Mouse (Mus musculus) B cell, adult 2 months (primary cell): ENCODE data around the gene Acat2.
"Not testable (repeated sequence)": the region's sequence is repeated elsewhere in the genome, so short reads cannot be mapped to it uniquely, and the experiment has no call there.

ENCODE experiments used
- DNase-seq, 2 experiments: peaks; one replicate each; pipeline ENCODE4 v3.0.0; 2022

The Acat2 gene

DNA sequence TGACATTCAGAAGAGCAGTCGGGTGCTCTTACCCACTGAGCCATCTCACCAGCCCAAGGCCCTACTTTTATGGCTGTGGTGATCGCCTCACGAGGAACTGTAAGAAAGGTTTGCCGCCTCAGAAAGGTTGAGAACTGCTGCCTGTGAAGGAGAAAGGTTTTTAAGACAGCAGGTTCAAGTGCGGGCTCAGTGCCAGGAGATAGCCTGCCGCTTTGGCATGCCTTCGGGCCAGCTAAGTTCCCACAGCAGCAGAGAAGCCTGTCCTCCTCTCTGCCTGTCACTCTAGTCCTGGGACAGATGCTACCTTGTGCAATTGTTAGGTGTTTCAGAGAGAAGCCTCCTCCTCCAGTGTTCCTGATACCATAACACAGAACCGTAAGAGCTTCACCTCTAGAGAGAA lies 3.9 kb downstream of the Acat2 start:
- DNase-seq, result no peak

DNA sequence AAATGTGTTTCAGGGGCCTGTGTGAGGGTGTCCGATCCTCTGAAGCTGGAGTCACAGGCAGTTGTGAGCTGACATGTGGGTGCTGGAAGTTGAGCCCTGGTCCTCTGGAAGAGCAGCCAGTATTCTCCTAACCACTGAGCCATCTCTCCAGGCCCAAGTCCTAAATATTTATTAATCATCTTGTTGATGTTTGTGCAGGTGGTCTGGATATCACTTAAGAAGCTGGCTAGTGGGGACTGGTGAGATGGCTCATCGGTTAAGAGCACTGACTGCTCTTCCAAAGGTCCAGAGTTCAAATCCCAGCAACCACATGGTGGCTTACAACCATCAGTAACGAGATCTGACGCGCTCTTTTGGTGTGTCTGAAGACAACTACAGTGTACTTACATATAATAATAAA lies 10.9 kb downstream of the Acat2 start:
- no peak for DNase-seq

DNA sequence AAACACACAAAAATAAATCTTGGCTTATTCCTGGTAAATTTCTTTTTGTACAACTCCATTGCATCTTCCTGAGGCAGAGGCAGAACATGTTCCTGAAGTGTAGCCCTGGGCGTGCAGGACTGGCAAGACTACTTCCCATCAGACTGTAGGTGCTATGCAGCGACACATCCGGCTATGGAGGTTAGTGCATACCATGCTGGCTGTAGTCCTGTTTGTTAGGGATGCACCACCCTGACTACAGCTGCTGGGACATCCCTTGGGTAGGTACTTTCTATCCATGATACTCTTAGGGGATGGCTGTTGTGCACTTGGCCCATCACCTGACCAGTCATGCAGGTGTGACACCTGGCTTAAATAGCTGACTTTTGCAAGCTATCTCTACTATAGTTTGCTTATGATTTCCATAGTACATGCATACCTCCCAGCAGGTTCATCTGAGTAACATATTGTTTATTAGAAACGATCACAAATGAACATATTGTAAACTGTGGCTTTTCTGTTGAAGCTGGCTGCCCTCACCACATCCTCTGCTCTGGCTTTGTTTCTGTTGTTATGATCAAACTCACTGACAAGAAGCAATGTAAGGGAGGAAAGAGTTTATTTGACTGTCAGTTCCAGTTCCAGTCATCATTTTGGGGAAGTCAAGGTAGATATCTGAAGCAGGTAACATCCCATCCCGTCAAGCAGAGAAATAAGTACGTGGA lies 17.9 kb downstream of the Acat2 start:
- no peak for DNase-seq

DNA sequence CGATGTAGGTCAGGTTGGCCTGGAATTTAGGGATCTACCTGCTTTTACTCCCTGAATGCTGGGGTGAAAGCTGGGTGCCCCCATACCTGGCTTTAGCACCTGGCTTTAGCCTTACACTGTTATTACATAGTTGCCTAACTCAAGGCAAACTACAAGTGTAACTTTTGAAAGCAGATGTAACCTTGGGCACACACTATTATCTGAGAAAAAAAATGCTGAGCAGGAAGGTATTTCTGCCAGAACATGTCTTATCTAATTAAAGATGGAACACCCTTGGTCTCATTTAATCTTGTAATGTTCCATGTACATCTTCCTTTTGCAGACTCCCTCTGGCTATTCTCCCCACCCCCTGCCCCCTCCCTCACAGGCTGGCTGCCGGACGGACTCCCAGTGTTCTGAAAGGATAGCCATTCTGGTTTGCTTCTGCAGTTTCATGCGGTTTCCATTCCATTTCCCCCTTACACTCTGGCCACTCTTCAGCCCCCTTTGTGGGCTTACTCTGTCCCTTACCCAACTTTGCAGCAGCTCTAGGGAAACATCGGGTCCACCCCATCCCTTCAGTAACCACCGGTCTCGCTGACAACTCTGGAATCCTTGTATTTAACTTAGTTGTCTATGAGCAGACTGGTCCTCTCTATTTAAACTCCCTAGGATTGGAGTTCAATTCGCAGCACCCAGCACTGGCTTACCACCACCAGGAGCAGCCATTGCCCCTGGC lies 18.8 kb downstream of the Acat2 start:
- DNase-seq, result no peak

DNA sequence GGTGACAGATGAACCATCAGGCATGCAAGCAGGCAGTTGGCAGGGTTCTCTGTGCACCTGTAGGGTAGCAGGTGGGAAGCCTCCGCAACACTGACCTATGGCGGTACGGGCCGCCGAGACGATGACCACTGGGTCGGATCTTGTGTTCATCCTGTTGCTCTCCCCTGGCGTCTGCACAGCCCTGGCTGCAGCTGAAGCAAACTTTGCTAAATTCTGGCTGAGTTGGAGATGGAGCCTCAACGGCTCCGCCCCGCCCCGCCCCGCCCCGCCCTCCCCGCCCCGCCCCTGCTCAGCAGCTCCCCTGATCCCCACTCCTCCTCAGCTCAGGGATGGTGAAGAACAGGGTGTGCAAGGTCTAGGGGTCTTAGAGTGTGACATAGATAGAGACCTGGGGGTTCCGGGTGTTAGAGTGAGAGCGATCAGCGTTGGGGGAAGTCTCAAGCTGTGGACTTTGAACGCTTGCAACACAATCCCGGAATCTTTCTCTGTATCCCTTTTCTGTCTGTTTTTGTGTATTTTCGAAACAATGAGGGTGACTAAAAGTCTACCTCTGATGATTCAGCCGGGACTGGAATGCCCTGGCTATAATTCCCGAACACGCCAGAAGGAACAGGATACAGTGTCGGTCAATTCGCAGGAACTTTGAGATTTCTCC lies 20.3 kb downstream of the Acat2 start, which contains the start of gene Acat3:
Acat3 (minus strand) TSS at position 450 of the 655 bp plus-strand sequence.
- DNase-seq, result no peak

DNA sequence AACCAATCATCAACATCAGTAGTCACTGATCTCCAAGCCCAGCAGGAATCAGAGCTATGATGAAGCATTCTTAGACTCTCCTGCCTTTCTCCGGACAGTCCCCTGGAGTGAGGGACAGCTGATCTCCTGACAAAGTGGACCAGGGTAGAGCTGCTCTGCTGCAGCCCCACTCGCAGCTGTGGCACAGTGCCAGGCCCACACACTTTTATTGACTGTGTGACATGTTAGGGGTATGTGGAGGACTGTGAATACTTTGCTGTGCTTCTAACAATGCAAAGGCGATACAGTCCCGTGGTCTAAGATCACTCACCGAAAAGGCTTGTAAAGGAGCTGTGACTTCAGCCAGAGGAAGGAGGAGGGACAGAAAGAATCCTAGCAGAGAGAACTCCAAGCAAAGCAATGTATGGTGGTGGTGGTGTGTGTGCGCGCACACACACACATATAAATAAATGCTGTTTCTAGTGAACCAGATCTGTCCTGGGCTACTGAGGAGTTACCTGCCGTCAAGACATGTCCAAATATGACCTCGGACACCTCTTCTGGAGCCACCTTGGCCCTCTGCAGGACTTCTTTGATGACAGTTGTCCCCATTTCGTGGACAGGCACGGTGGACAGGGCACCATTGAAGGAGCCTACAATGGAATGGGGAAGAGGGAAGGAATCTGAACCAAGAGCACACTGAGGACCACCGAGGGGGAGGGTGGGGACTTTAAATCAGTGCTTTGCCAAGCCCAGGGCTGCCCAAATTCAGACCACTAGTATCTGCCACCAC lies 21.0 kb downstream of the Acat2 start:
- not testable (repeated sequence) for DNase-seq

DNA sequence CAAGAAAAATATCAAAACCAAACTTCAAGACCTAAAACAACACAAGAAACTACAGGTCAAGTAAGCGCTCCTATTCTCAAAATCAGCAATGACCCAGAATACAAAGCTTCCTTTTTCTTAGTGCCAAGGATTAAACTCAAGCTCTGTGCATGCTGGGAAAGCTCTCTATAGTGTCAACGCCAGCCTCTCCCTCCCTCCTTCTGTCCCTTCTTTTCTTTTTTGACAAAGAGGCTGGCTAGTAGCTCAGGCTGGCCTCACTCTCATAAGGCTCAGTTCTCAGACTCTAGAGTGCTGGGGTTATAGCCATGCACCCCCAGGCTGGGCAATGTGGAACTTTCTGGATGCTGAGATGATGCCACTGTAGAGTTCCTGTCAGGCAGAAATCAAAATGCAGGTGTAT lies 22.5 kb downstream of the Acat2 start:
- DNase-seq, result no peak

DNA sequence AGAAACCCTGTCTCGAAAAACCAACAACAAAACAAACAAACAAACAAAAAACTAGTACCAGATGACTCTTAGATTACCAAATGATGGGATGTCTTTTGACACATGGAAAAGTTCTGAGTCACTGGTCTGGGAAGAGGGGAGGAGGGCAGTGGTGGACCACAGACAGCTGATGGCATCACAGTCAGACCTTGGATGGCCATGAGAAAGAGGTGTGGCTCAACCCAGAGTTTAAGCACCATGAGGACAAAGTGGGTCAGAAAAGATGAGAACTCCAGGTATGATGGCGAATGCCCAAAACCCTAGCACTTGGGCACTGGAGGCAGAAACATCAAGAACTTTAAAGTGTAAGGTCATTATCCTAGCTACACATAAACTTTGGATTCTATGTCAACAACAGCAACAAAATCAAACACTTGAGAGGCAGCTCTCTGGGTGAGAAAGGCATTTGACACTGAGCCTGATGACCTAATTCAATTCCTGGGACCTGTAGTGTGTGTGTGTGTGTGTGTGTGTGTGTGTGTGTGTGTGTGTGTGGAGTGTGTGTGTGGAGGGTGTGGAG lies 23.1 kb downstream of the Acat2 start:
- no peak for DNase-seq

DNA sequence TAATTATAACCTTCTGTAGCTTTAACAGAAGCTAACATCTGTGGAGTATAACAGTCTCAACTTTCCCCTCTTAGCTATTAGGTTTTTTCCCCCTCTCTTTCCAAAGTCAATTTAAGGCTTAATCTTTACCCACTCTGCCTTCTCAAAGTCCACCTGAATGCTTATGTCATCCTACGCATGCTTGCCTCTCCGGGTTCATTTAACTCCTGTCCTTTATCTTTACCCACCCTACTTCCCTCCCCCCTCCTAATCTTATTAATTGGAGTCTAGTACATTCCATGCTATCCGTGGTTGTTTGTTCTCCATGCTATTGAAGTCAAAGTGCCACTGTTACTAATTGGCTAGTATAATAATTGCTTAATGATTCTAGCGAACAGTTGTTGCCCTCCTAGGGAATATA lies 24.8 kb downstream of the Acat2 start:
- no peak for DNase-seq

DNA sequence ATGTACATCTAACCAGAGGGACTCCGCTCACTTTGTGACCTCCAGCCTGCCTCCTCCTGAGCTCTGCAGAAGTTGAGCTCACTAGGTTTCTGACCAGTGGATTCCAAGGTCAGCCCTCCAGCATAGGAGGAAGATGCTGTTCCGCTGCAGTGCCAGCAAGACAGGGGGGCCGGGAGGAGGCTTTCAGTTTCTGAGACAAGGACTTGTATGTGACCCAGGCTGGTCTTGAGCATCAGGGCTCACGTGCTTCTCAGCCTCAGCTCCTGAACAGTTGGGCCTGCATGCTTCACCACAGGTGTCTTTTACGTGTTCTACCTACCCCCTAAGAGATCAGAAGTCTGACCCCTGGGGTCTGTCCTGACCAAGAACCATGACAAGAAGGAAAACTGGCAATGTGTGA lies 29.0 kb downstream of the Acat2 start:
- not testable (repeated sequence) for DNase-seq

DNA sequence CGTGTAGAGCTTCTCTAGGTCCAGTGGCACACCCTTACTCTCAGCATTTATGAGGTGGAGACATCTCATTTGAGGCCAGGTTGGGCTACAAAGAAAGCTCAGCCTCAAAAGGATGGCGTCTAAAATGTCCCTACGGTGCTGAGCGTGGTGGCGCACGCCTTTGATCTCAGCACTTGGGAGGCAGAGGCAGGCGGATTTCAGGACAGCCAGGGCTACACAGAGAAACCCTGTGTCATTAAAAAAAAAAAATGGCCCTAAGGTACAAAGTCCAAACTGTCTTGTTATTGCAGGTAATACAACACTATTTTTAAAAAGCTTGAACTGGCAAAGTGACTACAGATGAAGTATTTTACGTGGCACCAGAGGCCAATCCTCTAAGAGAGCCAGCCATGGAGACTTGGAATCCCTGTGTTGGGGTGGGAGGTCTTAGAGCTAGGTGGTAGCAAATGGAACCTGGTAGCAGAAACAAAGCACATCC lies 34.8 kb downstream of the Acat2 start:
- no peak for DNase-seq

DNA sequence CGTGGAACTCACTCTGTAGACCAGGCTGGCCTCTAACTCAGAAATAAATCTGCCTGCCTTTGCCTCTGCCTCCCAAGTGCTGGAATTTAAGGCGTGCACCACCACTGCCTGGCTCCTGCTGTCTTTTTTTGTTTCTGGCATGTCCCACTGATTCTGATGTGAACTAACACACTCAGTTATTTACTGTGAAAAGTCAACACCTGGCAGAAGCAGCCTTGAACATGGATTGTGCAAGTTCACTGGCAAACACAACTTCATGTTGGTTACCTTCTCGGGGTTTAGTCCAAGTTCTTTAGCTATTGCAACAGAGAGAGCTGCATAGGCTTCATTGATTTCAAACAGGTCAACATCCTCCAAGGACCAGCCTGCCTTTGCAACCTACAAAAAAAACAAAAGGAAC lies 35.5 kb downstream of the Acat2 start:
- DNase-seq, result no peak

DNA sequence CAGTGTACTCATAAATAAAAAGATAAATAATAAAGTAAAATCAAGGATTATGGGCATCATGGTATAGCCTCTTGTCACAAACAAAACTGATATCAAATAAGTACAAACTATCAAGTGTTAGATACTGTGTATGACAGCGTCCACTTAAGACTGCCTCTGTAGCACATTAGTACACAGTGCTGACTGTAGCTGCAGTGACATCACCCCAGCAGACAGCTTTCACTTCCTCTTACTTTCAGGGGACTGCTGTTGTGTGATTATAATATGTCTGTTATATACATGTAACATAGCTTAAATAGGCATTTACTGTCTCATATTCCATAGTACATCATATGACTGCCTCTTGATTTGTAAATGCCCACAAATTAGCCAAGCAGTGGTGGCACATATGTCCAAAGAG lies 39.5 kb downstream of the Acat2 start:
- DNase-seq, result peak; percentile 50 to 66

DNA sequence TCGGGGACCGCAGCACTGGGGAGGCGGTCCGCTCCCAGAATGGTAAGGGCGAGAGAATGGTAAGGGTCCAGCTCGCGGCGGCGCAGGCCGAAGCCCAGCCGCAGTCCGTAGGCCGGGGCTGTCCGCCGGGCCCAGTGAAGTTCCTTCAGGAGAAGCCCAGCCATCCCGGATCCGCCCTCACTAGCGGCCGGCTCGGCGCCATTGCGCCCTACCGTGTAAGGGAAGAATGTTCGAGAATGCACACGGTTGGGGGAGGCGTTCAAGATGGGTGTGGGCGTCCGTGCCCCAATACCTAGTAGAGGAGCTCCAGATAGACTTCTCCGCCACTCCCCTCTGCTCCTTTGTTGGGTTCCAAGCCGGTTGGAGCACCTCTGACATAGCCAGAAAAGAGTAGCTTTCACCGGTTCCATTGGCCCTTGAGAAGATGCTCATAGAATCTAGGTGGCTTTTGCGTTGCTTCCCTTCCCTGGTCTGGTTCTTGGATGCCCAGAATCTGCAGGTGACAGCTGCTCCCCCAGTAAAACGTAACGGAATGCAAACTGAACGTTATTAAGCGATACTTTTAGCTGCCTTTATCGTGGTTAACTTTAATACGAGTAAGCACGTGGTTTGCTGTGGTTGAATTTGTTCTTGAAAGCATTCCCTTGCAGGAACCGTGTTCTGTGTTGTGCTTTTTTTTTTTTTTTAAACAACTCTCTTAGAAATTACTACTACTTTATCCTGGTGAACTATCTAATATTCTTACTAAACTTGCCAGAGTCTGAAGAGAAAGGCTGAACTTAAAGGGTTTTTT lies 43.8 kb downstream of the Acat2 start:
- DNase-seq, result peak; percentile 58 to 60

DNA sequence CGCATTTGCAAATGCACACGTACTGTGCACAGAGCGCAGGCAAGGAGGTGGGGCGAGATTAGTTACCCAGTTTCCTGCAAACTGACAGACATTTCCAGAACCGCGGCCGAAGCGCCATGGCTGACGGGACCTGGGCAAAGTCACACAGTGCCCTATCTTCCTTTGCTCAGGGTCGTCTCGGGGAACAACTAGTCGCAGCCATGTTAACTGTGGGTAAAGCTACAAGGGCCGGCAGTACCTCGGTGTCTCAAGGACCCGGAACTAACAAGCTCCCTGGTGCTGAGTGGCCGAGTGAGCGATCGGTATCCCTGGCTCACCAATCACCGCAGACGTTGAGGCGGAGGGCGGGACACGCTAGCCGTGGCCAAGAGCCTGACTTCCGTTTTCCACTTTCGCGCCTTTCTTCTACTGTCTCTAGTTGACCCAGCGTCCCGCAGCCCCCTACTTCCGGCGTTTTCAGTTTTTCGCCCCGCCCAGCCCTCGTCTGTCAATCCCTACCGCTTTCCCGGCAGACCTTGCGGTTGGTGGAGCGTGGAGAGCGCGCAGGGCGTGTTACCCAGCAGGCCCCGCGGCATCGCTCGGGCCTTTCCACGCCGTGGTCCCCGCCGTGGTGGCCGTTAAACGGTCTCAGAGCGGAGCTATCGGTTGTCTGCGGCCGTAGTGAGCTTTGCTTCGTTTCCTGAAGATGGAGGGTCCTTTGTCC lies 44.5 kb downstream of the Acat2 start, which contains the start of gene Mrpl18:
Mrpl18 (minus strand) TSS at position 465 of the 703 bp plus-strand sequence.
- DNase-seq, result peak; percentile 97 to 98

DNA sequence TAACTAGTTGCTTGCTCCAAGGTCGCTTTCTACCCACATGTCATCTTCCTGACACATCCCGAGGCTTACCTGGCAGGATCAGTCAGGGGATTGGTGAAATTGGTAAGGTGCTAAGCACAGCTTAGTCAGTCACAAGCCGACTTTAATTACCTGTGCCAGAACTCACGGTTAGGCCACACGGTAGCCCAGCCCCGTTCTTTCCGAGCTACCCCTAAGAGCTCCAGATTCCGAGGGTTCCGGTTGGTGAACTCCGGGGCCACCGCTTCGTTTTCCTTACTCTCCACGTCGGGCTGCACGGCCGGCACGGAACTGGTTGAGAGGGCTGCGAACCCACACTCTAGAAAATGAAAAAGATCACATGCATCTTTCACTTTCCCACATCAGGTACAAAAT lies 45.1 kb downstream of the Acat2 start, which contains the start of gene Tcp1:
Tcp1 (plus strand) TSS at position 214 of the 393 bp plus-strand sequence.
- no peak for DNase-seq

DNA sequence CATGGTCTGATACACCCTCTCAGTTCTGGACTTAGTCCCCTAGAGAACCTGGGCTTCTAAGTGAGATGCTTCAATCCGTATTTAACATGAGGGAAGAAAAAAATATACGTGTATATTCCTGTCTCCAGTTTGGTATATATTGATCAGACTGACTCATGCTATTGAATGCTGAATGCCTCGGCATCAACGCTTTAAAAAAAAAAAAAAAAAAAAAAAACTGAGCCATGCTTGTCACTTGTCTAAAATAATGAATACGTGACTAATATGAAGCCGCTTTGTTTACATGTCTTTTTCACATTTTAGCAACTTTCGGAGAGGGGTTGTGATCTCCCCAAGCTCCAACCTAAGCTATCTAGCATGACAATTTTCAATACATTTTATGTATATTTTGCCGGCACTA lies 50.2 kb downstream of the Acat2 start:
- no peak for DNase-seq

DNA sequence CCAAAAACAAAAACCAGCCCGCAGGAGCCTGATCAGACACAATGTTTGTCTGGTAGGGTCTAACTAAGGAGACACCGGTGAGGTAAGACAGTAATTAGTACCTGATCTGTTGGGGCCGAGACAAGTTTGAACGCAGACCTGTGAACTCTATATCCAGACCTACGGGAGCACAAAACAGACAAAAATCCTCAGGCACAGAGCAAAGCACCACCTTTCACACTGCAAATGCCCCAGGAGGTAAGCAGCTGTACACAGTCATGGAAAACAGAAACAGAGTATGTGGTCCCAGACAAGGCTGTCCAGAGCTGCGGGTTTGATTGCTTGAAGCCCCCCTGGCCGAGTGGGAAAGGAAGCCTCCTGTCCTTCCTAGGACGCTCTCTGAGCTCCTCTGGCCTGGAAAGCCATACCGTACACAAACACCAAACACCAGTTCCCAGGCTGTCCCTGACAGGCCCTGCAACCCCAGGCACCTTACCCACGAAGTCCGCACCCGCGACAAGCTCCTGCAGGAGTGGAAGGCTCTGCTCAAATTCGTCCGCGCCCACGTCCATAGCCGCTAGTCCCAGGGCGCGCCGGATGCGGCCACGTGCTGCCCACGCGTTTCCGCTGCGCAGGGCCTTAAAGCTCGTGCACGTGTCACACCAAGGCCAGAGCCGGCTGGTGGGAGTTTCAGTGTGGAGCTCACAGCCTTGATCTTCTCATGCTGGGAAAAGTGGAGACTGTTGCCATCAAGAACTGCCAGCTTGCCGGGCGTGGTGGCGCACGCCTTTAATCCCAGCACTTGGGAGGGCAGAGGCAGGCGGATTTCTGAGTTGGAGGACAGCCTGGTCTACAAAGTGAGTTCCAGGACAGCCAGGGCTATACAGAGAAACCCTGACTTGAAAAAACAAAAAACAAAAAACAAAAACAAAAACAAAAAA lies 50.9 kb downstream of the Acat2 start, which contains the start of gene Pnldc1:
Pnldc1 (minus strand) TSS at position 870 of the 920 bp plus-strand sequence.
- DNase-seq, result no peak

DNA sequence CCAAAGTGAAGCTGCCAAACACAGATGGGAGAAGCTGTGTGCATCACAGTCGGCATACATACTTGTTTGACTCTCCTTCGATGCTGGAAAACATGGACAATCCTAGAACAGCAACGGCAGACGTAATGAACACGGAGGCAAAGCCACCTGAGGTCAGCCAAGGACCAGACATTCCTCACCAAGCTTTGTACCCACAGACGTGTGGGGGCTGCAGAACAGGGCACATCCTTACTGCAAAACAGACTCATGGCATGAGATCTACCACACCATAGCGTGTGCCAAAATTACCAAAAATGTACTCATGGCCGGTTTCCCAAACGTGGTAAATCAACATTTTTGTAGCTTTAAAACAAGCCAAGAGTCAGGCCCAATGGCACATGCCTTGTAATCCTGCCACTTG lies 54.1 kb downstream of the Acat2 start:
- DNase-seq, result no peak

DNA sequence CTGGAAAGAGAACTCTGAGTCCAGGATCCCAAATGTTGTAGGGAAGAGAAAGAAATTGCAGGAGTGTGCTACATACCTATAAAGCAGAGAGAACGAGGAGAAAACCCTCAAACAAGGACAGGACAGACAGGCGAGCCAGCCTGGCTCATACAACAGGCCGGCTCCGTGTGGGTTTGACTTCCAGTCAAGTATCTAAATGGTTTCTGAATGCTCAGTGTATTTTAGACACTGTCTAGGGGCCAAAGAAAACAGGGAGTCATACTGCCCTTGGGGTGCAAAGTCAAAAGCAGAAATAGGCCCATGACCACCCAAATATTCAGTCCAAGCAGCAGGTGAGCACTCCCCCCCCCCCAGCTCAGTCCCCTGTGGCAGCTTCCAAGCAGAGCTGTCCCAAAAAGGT lies 54.7 kb downstream of the Acat2 start:
- no peak for DNase-seq
